Mouse (Mus musculus) bone marrow, adult 2 months (tissue): ENCODE results near the gene Fam193b.
A peak's percentile ranks its signal among the peaks of the same experiment; 100 is the strongest.

ENCODE experiments used
- CTCF ChIP-seq: fragments of 200-500 bp; IDR thresholded peaks from 2 replicates; pipeline ENCODE4 v1.5.1; 2011; ENCODE audit warnings: low read length, control low read depth; ENCODE audit not compliant: control insufficient read depth, insufficient read depth
- POLR2A ChIP-seq: fragments of 200-500 bp; IDR thresholded peaks from 2 replicates; pipeline ENCODE4 v1.6.1; 2011; ENCODE audit warnings: low read depth, mild to moderate bottlenecking, control low read depth, low read length, borderline replicate concordance; ENCODE audit not compliant: control insufficient read depth

- TF ChIP-seq CTCF: 0 out of 2 replicates have a peak, but pooled peaks have one; percentile 2
- peak; percentile 64; the same call in 1 of the 2 replicates for TF ChIP-seq POLR2A
Observed at GRCm38 (mm10) chr13:55599566-55600540, 28.9 kb upstream of the Fam193b start, which contains the start of gene B4galt7.
